Mouse (Mus musculus) testis, adult 2 months (tissue): Measurements from ENCODE around the gene Tcf20.

ENCODE experiments used
- CTCF ChIP-seq: fragments of 200-500 bp; IDR thresholded peaks from 2 replicates; pipeline ENCODE4 v1.5.1; 2012; ENCODE audit warnings: low read depth, mild to moderate bottlenecking, inconsistent platforms, low read length, moderate library complexity; ENCODE audit not compliant: control insufficient read depth, insufficient read depth, insufficient replicate concordance
- POLR2A ChIP-seq: fragments of 200-500 bp; IDR thresholded peaks from 2 replicates; pipeline ENCODE4 v1.6.1; 2012; ENCODE audit warnings: low read depth, mild to moderate bottlenecking, inconsistent platforms, low read length, moderate library complexity; ENCODE audit not compliant: control insufficient read depth

DNA sequence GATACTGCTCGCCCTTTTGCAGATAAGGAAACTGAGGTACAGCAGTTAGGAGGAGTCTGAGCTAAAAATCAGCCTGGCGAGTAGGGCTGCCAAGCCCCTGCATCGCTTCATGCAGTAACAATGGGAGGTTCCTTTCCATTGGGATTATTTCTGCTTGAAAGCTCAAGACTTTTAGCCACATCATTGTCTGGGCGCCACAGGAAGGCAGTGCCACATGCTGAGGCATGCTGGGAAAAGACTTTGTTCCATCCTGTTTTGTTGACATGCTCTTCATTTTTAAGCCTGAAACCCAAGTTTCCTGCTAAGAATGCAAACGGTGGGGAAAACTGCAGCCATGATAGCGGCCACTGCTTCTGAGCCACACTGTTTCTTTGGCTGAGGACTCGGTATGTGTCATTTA, 83.1 kb downstream of the Tcf20 start:
- TF ChIP-seq CTCF = no peak
- no peak for TF ChIP-seq POLR2A
